Mouse (Mus musculus) cerebellum, postnatal 10 days (tissue): ENCODE data around the gene Ubiad1.

Experiments
- DNase-seq, 2 experiments: peaks; one replicate each; pipeline ENCODE4 v3.0.0; 2021; ENCODE audit warnings: mixed read lengths in 2 of 2

The Ubiad1 gene

DNA sequence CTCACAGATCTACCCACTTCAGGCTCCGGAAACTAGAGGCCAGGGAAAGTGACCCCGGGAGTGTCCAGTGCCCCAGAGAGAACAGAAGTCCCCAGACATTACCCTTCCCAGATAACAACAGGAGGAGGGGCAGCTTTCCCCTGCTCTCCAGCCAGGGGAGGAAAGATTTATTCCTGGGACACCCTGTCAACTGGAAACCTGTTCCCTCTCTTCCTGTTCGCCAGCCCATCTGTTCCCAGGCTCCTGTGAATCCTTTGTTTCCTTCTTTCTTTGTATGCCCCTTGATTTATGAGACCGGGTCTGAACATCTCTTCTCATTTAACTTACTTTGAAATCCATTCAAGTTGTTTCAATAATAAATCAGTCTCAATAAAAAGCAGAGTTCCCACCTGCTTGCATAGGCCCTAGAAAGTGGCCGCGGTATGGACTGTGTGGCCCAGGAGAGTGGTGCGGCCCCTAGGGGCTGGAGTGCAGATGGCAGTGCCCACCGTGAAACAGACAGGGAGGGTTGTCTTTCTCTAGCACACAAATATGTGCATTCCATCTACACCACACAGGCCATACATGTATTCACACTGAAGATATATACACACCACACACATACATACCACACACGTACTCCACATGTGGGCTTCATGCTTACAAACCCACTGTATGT is 45.0 kb downstream of the Ubiad1 start:
- DNase-seq: peak in 1 of 2 experiments; percentile 41

DNA sequence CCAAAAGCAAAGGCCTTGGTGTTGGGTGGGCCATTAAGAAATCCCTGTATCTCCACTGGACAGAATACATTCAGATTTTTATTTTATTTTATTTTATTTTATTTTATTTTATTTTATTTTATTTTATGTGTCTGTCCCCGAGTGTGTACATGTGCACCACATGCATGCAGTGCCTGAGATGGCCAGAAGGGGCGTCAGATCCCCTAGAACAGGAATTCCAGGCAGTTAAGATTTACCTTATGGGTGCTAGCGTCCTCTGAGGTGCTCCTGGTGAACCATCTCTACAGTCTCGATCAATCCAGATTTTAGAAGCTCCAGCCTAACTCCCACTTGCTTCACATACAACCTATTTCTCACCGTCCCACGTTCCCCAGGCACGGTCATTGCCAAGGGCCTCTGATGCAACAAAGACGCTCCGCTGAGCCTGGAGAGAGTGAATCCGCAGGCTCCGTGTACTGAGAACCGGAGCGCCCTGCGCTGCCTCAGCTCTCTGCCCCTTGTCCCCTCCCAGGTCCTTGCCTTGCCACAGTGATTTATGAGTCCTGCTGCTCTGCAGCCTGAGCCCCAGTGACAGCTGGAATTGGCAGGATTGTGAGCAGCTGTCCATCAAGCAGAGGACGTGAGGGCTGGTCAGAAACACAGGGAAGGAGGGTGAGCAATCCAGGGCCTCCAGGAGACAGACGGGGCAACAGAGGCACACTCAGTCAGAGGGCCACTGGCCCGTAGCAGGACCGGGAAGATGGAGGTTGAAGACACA is 46.9 kb downstream of the Ubiad1 start:
- DNase-seq: peak in 1 of 2 experiments; percentile 63

DNA sequence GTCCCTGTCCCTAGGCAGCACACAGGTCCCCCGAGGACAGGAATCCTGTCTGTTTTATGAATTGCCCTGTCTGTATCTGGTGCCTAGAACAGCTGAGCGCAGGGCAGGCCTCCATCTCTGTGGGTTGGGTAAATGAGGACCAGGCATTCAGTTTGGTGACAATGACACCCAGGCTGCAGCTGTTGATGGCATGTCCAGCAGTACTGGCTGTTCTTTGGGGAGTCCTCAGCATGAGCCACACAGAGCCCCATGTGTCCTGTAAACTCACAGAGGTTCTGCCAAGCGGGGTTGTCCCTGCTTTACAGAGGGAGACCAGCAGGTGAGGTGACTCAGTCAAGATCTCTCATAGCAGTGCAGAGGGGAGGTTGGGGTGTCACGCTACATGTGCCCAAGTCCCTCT is 47.5 kb downstream of the Ubiad1 start:
- no peak for DNase-seq

DNA sequence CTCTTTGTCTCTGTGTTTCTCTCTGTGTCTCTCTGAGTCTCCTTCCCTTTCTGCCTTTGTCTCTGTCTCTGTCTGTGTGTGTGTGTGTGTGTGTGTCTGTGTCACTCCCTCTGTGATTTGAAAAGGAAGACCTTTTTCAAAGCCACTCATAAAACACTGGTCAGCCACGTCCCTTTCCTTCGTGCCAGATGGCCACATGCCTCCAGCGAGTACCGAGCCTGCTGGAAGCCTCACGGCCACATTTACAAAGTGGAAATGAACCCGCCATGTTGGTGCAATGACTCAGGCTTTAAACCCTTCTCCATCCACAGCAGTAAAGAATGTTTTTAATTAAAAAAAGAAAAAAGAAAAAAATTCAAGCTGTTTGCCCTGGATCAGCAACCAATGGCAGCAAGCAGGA is 48.7 kb downstream of the Ubiad1 start:
- DNase-seq: peak; percentile 64 to 76

DNA sequence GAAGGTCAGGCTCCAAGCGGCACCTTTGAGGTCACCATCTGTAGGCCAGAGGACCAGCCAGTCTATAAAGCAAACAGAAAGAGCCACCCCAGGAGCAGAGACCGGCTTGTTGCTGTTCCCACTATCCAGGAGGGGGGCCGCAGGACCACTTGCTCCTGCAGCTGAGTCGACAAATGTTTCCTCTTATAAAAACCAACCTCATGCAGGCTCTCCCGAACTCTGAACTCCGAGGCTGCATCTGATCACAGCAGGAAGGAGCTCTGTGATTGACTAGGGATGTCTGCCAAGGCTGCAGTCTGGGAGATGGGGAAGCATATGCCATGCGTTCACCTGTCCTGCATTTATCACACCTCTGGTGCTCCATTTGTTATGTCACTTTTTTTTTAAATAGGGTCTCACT is 49.4 kb downstream of the Ubiad1 start:
- DNase-seq: peak; percentile 60 to 64

DNA sequence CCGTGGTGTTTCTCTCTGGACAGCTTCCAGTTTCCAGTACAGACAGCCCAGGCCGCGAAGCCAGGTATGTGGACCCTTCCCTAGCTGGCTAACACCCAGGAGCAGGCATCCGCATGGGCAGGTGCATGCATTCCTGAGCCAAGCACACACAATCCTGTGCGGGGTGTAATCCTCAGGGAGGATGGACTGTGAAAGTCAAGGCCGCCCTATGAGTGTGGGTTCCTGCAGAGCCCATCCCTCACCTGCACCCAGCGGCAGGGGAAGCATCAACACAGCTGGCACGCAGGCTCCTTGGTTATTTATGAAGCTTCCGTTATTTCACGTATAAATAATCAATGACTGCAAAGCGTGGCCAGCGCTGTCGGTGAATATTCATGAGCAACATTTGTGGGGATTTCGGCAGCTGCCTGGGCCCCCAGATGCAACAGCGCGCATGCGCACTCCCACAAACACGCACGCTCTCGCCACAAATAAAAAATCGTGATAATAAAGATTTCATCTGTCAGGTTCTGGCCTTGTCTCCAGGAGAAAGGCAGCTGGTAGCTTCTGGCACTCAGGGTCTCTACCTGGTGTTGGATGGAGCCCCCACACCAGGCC is 52.8 kb downstream of the Ubiad1 start:
- DNase-seq: no peak

DNA sequence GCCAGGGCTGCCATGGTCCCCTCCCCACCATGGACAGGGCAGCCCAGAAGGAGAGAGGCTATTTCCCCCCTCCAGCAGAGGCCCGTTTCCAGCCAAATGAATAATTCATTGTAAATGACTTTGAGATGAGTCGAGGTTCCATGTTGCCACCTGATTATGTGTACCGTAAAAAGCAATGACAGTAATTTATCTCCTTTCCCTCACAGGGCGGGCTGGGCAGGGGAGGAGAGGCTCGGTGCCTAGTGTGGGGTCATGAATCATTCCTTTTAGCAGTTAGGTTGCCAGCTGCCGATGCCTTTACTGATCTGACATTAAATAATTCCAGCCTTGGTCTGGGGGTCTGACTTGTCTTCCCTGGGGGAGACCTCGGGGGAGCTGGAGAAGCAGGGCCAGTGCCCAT is 54.9 kb downstream of the Ubiad1 start:
- no peak for DNase-seq

DNA sequence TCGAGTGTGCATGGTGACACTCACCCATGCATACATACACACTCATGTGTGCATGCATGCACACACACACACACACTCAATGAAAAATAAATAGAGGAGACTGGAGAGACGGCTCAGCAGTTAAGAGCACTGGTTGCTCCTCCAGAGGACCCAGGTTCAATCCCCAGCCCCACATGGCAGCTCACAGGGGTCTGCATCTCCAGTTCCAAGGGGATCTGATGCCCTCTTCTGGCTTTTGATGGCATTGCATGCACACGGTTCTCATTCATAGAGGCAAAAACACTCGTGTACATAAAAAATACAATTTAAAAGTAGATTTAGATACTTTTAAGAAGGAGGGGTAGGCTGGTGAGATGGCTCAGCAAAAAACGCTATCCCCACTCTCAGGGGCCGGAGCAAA is 55.5 kb downstream of the Ubiad1 start:
- no peak for DNase-seq

DNA sequence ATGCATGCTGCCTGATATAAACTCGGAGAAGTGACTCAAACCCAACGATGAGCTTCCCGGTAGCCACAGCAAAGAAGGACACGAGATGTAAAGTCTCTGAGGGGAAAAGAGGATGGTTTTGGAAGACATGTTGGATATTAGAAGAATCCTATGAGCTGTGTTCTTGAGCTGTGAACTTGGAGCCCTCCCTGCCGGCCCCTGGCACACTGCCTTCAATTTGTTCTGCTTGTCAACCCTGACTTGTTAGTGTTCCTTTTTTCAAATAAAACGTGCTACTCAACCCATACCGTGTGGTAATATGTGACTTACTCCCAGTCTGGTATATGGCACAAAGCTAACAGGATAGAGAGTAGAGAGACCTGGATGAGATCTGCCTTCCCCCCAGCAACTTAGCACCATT is 59.3 kb downstream of the Ubiad1 start:
- DNase-seq: peak in 1 of 2 experiments; percentile 65
